Mouse (Mus musculus): ENCODE data around the gene Ccdc175.

Ccdc175 gene

DNA sequence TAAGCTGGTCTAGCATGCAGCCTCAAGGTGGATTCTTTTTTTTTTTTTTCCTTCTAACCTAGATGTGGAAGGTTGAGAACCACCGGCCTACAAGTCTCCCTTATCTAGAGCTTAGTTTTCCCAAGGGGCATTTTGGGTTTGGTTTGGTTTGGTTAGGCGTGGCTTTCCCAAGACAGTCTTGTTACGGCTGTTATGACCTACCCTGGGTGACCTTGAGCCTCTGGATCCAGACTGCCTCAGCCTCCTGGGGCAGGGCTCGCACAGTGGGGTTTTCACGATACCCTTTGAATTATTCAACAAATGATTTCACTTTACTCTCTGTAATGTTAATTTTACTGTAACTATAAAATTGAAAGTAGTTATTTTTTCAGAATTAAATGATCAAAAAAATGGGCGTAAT, 82.1 kb downstream of the Ccdc175 start:
- no peak for DNase-seq (ENCODE audit: low read depth)

DNA sequence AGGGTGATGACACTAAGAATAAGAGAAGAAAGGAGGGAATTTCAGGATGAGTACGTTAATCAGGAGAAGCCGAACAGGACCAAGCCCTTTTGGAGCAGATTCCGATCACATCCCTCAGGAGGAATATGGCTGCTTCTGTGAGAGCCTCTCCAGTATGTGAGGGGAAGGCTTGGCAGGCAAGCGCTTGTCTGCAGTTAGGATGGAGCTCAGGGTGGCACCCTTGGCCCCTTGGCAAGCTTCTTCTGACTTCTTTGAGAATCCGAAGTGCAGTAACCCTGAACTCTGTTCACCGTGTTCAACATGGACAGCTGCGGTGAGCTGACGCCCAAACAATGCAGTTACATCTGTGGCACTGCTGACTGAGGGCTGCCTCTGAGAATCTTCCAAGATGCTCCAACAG, 87.9 kb downstream of the Ccdc175 start:
- no peak for DNase-seq (ENCODE audit: low read depth)

DNA sequence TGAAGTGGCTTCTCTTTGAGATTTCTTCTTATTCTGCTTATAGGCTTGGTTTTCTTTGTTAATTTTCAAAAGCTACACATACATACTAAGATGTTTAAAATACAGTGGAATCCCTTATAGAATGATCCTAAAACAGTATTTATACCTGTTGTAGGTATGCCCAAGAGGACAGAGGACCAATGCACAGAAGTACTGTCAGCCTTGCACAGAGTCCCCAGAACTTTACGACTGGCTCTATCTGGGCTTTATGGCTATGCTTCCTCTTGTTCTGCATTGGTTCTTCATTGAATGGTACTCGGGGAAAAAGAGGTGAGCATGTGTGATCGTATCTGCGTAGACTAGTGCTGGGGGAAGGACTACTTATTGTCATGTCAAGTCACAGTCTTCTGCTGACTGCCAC, 95.0 kb downstream of the Ccdc175 start:
- no peak for DNase-seq (ENCODE audit: low read depth)

DNA sequence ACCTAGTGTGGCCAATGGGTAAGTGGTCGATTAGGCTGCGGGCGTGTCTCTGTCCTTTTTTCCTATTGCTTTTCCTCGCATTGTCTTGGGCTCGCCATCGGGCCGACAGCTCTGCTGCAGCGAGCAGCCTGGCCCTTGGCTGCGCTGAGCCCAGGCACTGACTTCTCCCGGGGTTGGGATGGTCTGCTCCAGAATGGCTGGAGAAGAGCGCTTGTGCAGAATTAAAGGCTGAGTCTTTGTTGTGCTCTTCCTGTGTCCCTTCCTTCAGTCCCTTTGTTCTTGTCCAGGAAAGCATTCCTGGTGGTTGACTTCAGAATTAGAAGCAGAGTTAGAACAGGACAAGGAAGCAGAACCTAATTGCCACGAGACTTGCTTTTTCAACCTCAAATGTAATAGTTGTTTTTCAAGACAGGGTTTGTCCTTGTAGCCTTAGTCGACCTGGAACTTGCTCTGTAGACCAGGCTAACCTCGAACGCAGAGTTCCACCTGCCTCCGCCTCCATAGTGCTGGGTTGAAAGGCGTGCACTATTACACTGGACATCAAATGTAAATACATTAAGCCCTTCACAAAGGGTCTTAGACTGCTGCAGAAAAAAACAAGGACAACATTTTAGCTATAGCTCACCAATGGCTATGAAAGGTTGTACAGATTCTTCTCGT, 98.5 kb downstream of the Ccdc175 start:
- DNase-seq (ENCODE audit: low read depth) = no peak

DNA sequence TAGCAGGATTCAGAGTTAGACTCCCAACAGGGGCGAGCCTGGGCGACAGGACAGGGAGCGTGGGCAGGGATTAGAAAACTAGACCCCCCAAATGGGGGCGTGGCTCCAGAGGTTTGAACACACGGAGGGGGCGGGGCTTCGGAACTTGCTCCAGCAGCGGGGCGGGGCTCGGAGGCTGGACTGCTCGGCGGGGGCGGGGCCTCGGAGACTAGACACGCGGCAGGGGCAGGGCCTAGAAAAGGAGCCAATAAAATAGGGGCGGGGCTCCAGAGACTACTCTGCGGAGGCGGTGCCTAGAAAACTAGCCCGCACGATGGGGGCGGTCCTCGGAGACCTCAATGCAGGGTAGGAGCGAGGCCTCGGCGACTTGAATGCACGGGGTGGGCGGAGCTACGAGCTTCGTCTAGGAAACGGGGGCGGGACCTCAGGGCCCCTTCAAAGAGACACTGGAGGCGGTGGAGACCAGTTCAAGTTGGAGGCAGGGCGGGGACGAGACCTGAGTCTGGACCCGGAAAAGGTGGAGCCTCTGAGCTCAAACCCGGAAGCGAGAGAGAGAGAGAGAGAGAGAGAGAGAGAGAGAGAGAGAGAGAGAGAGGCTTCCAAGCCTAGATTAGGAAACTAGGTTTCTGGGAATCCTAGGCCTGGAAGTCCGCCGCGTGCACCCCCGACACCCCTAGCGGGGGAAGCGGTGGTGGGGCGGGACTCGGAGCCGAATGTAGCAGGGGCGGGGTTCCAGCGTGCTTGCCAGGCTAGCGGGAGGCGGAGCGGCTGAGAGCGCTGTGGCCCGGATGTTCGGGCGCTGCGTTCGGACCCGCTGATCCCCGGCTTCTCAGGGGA, 99.3 kb downstream of the Ccdc175 start, which contains the start of the genes L3hypdh and Jkamp:
TSS of gene L3hypdh (minus strand) at position 111 of the 837 bp plus-strand sequence.
TSS of gene Jkamp (plus strand) at position 261 of the 837 bp plus-strand sequence.
- DNase-seq (ENCODE audit: low read depth) = peak; percentile 99

DNA sequence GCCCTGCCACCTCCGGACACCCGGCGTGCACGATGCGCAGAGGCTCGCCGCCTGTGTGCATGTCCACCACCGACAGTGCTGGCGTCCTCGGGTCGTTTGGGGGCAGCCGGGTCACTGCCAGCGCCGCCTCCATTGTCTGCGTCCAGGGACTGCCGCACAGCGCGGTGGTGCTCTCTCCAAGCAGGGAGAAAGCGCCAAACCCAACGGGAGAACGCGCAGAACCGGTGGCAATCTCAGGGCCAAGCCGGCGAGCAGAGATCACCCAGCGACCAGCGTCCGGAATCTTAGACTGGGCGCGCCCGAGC, 99.9 kb downstream of the Ccdc175 start:
- DNase-seq (ENCODE audit: low read depth) = no peak

DNA sequence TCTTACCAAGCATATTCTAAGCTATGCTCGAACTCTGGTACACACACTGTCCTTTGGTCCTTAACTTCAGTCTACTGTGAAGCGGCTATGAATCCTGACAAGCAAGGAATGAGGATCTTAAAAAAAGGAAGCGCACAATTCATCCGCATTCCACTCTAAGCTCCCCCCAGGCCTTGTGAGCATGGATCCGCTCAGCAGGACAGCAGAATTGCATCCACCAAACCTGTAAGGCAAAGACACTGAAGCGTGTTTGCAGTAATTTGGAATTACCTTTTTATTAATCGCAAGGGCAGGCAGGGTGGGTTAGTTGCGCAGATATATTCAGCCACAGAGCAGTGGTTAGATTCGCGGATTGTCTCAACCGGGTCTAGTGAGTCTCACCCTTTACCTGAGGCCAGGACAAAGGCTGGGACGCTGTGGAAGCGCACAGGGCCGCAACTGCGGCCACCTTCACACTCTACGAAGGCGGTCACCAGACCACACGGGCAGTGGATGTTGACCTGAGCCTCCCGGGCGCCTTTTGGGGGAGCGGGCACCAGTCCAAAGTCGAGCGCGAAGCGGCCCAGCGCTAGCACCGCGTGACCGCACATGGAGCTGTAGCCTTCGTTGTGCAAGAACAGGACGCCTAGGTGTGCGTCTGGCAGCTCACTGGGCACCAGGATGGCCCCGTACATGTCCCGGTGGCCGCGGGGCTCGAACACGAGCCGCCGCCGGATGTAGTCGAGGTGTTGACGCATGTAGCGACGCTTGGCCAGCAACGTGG, 100.4 kb downstream of the Ccdc175 start:
- no peak for DNase-seq (ENCODE audit: low read depth)

DNA sequence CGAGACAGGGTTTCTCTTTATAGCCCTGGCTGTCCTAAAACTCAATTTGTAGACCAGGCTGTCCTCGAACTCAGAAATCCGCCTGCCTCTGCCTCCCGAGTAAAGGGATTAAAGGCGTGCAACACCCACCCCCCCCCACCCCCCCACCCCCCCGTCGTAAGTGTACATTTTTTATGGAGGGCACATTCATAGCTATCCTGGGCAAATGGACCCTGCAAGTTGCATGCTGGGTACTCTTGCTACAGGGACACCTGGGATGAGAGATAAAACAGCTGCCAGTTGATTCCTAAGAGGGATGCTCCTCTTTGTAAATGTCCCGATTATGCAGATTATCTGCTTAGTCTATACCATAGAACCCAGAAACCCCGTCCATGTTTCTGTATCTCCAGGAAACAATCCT, 101.6 kb downstream of the Ccdc175 start:
- no peak for DNase-seq (ENCODE audit: low read depth)

DNA sequence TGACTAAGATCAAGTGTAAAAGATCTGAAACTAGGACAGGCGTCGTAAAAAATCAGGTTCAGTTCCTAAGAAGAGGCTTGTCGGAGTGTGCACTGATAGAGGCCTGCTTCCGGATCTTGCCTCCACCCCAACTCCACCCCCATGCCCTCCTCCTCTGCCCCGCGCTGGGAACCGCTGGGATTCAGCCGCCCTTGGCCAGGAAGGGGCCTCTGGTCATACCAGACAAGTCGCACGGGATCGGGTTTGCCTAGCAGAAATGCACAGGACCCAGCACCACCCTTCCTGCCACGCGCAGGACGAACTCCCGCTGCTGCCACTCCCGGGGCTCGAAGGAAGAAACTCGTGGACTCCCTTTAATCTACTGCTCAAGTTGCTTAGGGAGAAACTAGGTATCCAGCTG, 102.5 kb downstream of the Ccdc175 start:
- DNase-seq (ENCODE audit: low read depth) = no peak

DNA sequence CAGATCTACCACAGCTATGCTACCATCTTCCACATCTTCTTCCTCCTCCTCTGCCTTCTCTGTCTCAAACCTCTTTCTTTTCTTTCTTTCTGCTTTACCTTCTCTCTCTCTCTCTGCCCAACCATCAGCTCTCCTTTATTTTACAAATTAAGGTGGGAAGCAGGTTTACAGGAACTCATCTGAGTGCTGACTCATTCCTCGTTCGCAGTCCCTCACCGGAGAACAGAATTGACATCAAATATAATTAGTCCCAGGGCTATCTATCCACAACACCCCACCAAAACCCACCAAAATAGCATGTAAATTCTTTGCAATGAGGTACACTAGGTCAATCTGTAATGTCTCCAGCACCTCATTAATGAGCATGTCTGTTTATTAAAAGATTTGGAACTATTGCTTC, 102.9 kb downstream of the Ccdc175 start:
- DNase-seq (ENCODE audit: low read depth) = no peak

DNA sequence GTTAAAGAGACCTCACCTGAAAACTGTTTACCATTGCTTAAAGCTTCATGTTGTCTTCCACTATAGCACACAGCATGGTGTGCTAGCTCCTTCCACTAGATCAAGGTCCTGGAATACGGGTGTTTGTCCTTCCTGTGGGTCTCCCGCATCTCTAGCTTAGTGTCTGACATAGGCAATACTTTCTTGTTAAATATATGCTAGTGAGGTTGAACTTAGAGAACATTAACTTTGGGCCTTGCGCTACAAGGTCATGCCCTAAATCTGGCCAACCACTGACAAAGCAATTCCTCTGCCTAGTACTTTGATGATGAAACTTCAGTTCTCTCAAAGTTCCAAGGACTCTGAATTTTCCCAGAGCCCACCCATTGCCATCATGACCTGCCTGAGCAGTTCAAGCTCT, 106.6 kb downstream of the Ccdc175 start:
- DNase-seq (ENCODE audit: low read depth) = no peak

DNA sequence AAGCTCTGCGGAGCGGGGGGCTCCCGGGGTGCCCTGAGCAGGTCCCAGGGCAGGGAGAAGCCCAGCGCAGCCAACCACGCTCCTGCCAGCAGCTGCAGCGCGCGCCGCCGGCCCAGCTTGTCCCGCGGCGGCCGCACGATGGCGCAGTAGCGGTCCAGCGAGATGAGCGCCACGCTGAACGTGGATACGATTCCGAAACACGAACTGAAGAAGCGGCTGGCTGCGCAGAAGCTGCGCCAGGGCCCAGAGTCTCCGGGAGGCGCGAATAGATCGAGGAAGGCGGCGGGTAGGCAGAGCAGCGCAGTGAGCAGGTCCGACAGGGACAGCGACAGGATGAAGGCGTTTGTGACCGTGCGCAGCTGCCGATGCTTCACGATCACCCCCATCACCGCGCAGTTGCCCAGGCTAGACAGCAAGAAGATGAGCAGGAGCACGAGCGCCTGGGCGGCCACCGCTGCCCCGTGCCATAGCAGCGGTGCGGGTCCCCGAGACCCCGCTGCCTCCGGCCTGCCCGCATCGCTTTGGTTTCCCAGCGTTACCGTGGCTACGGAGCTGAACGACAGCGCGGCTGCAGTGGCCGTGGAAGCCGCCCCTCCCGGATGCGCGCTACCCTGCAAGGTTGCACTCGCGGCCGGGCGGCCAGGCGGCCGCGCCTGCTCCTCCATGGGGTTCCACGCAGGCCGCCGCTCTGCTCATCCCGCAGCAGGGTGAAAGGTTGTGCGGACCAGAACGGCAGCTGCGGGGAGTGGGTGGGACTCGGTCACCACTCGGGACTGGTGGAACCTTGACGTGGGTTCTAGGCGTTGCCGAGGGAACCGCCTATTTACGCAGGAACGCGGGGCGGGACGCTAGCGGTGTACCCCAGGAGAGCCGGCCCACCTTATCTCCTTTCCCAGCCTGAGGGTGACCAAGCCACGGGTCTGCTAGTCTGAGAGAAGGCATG, 114.2 kb downstream of the Ccdc175 start, which contains the start of gene Gpr135:
TSS of gene Gpr135 (minus strand) at position 799 of the 943 bp plus-strand sequence.
- DNase-seq (ENCODE audit: low read depth) = no peak

DNA sequence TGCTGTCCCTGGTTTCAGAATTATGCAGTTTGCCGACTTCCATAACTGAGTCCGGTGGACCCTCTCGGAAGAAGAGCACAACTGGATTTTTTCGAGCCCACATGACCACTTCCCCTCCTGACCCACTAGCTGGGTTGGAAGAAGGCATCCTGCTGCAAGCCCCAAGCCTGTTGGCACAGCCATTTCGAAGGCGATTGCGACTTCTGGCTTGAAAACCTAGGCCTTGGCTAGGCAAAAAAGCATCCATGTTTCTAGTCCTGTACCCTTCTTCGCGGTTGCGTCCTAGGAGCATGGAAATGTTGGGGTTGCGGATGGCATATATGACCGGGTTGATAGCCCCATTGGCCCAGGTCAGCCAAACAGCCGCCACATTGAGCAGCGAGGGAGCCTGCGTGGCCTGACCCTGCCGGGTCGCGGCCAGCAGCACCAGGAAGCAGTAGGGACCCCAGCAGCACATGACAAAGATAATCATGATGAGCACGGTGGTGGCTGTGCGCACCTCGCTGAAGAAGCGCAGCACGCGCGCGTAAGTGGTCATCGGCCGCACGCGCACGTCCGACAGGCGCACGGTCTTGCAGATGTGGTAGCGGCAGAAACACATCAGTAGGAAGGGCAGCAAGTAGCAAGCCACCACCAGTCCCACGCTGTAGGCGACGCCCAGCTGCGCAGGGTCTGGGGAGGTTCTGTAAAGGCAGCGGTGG, 115.1 kb downstream of the Ccdc175 start:
- DNase-seq (ENCODE audit: low read depth) = no peak

DNA sequence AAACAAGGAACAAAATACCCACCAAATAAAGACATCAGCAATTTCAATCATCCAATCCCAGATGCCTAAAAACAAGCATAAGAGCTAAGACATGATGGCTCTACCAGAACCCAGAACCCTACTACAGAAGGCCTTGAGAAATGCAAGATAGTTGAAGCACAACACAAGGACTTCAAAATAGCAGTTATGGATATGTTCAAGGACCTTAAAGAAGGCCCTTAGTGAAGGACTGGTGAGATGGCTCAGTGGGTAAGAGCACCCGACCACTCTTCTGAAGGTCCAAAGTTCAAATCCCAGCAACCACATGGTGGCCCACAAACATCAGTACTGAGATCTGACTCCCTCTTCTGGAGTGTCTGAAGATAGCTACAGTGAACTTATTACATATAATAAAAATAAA, 127.0 kb downstream of the Ccdc175 start:
- no peak for DNase-seq (ENCODE audit: low read depth)

DNA sequence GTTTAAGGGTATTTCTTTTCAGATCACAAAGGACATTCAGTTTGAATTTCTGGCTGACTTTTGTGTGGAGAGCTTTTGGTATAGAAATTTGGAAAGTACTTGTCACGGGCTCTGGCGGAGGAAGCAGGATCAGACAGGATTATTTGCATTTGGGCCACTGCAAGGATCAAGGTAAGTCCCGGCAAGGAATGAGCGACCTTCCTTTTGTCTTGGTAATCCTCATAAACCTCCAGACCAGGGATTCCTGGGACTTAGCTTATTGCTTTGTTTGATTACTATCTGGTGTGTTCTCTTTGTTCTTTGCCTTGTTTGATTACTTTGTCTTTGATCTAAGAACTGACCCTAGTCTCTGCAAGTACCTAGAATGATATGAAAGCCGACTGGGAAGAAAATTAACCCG, 131.0 kb downstream of the Ccdc175 start:
- no peak for DNase-seq (ENCODE audit: low read depth)

DNA sequence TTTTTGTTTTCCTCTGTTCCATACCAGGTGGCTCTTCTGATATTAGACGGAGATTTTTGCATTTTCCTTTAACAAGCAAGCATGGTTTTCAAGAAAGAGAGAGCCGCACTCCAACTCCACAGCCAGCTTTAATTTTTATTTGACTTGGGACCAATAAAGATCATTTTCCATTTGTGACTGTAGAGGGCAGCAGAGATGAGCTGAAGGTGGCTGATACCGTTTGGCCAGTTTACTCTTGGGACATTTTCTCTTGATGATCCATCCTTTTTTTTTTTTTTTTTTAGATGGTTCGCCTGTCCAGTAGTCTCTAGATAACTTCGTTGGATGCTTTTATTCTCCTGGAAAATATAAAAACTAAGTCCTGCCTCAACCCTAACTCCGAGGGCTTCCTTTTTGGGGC, 131.5 kb downstream of the Ccdc175 start:
- peak; percentile 60 for DNase-seq (ENCODE audit: low read depth)

DNA sequence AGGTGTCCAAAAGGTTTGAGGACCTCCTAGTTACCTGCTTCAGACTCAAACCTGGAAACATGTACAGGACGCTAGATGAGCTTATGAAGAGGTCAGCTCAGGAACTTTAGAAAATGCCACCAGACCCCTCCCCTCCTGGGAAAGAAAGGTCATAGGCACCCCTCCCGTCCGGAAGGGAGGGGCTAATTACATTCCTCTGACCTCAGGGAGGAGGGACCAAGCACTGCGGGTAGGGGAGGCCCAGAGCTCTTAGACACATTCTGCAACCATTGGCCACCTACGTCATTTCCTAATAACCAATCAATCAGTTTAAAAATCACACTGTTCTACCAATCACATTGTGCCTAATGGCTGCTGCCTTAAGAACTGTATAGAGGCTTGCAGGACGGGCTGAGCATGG, 132.3 kb downstream of the Ccdc175 start:
- no peak for DNase-seq (ENCODE audit: low read depth)
